Mouse (Mus musculus) bone marrow macrophage, adult 2 months (primary cell): ENCODE results near the gene Psma2.

Experiments
- CTCF ChIP-seq: IDR thresholded peaks from 2 replicates; pipeline ENCODE4 v1.5.1; 2012; ENCODE audit warnings: low read depth, mild to moderate bottlenecking, low read length, moderate library complexity
- POLR2A ChIP-seq: IDR thresholded peaks from 2 replicates; pipeline ENCODE4 v1.6.1; 2012; ENCODE audit warnings: mild to moderate bottlenecking, low read depth, low read length, borderline replicate concordance

DNA sequence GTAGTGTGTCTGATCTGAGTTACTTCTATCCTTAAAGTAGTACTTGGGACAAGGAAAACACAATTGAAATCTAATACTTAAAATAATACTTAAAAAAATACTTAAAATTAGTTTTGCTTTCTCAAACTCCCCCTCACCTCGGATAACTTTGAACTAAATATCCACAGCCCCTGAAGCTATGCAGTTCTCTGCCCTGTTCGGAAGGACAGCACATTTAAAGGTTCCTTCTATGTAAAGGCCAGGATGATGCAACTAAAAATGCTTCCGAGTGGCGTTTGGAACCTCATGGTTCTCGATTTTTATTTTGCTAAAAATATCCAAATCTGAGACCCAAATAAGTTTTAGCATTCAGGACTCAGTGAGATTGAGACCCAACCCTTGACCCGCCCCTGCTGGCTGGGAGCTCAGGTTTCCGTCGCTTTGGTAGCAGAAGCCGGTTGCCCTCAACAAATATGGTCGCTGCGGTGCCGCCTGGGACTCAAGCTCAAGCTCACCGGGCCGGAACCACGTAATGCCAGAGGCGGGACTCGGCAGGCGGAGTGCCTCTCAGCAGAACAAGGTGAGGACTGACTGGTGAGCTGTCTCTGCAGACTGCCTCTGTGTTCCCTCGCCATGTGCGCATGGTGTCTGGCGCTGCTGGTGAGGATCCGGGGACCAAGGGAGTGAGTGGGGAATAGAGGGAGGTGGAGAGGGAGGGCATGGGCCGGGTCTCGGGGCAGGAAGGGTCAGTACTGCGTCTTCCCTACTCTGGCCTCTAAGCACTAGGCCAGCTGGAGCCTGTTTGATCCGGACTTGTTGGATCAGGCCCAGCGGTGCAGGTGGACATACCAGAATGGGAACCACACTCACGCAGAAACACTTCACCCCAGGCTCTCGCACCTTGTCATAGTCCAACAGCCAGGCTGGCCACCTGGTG, 16.9 kb downstream of the Psma2 start, which contains the start of gene AW209491:
- no peak for TF ChIP-seq CTCF
- no peak for TF ChIP-seq POLR2A
